Mouse (Mus musculus) heart, adult 11 months (tissue): ENCODE measurements around the gene Kcnip1.

Source experiments
- DNase-seq: peaks from one replicate; pipeline ENCODE4 v3.0.0; 2022

Gene Kcnip1

DNA sequence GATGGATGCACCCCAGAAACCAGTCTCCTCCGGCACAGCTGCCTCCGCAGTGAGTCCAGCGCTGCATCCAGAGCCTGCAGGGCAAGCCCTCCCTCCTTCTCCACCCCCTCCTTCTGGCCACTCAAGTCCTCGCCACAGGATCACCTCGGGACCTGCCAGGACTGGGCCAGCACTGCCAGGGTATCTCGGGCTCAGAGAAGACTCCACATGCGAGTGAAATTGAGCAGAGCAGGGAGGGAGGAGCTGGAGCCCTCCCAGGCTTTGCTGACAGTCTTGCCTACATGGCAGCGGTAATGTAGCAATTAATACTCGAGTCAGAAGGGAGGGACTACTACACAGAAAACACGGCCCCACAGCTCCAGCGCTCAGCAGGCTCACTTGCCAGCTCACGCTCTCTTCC, at the start of gene Kcnip1:
Kcnip1 (minus strand) TSS at position 215 of the 400 bp plus-strand sequence.
- peak; percentile 85 for DNase-seq

DNA sequence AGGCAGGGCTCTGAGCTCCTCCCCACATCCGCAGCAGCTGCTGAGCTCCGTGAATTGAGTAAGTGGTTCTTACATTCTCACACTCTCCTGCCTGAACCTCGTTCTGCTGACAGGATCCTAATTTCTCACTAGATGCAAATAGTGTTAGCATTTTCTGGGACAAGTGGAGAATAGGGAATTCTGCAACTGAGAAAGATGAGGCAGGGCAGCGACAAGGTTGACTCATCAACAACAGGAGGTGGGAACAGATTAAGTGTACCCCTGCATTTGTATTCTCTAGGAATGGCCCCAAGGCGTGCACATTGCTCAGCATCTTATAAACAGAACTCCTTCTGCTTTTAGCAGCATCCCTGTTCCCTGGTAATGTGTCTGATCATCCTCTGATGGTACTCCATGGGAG, 47.1 kb upstream of the Kcnip1 start:
- DNase-seq, result no peak

DNA sequence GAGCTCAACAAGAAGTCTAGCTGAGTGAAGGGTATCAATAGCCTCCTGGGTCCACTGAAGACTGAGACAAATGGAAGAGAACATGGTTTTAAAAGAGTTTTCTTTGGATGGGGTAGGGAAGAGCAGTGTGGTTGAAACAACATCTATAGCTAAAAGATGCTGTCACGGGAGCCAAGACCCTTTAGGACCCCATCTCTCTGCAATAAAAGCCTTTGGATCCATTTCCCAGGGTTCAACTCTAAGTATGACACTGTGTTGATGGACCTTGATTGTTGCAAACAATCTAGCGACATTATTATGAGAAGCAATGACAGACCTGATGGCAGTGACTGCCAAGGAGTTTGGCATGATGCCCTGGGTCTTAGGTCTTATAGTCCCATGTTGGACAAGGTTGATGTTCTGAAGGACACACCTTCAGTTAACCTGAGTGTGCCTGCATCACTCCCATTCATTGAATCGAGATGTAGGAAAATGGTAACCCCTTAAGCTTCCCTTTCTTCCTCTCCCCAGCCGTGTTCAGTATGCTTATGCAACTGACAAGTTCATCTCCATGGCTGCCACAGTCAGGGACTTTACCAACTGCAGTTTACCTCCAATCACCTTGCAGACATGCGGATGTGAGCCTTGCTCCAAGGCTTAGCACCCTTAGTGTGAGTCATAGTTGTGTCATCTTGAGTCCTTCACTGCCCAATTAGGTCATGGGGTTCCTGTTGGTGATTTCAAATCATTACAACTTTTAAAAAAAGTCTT, 43.1 kb upstream of the Kcnip1 start:
- DNase-seq, result peak; percentile 70

DNA sequence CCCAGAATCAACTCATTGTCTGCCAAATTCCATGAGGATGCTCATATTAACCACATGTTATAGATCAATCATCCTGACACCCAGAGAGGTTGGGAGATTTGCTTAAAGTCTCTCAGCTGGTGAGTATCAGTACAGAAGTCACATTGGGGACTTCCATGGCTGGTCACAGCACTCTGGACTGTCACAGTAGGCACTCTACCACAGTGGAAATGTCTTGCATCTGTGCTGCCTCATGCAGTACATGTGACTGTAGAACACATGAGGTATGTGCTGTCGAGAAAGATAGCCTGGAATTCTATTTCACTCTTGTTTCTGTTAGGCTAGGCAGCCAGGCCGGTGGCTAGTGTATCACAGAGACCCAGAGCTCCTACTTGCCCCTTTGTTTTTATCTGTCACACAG, 41.8 kb upstream of the Kcnip1 start:
- peak; percentile 59 for DNase-seq

DNA sequence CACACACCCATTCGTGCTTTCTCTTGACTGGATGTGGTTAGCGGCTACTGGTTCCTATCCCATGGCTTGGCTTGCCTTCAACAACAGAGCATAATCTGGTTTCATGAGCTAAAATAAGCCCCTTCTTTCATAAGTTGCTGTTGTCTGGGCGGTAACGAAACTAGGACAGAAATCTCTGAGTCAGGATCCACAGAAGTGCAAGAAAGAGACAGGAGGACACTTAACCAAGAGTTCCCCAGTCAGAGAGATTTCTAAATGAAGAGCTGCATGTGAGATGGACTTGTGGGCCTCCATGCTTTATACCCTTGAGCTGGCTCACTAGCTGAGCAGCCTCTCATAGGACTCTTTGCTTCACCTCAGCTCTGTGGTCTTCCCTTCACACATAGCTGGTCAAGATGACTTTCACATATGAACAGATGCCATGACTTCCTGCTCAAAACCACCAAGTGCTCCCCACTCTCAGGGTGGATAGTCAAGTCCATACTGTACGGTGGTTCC, 41.1 kb upstream of the Kcnip1 start:
- peak; percentile 95 for DNase-seq

DNA sequence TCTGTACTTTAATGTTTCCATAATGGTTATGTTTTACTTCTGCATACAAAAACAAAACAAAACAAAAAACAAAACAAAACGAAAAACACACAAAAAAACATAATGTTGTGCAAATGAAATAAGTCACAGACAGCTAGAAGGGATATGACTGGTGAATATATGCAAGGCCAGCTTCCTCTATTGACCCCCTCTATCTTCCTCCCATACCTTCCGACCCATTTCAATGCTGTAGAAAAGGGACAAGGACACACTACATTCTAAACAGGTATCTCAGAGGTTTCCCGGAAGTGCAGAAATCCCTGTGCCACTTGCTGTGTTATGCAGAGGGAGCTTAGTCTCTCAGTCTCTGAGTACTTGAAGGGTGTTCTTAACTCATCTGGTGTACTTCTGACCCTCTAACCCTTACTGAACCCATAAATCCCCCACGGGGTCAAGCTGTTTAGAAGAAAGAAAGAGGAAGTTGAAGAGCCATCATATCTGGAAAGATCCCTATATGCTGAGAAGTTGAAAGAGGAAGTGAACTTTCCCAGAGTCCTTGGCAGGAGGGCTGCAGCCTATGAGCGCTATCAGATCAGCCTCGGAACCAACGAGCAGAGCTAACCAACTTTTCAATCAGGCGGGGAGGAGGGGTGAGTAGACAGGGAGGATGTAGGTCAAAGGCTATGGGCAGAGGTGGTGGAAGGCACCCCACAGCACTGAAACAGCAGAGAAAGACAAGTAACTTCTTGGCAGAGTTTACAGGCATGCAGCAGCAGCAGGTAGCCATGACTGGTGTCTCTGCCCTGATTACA, 38.3 kb upstream of the Kcnip1 start:
- peak; percentile 97 for DNase-seq

DNA sequence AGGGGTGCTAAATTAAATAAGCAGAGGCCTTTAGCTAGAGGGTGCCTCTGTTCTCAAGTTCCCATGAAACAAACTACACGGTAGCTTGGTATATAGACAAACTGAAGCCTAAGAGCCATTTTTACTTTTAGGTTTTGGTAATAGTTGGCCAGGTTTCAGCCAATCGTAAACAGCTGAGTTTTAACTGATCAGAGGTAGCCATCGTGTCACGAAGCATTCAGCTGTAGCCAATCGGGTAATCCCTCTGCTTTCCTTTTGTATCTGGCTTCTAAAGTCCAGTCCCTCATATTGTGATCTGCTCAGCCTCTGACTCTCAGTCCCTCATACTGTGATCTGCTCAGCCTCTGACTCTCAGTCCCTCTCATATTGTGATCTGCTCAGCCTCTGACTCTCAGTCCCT, 36.7 kb upstream of the Kcnip1 start:
- DNase-seq, result peak; percentile 1

DNA sequence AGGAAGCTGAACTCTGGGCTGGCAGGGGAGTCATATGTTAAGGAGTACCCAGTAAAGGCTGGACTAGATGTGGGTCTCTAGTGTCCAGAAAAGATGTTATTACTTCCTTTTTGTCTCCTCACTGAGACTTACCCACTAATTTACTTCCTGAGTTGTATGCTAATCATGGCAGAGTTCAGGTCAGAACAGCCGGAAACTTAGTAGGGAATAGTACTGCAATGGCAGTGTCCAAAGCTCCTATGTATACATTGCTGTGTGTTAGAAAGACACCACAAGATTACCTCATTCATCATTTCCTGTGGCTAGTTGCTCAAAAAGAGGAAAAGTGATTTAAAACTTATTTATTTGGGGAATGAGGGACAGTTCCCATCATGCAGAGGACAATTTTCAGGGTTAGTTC, 32.1 kb upstream of the Kcnip1 start:
- DNase-seq, result no peak

DNA sequence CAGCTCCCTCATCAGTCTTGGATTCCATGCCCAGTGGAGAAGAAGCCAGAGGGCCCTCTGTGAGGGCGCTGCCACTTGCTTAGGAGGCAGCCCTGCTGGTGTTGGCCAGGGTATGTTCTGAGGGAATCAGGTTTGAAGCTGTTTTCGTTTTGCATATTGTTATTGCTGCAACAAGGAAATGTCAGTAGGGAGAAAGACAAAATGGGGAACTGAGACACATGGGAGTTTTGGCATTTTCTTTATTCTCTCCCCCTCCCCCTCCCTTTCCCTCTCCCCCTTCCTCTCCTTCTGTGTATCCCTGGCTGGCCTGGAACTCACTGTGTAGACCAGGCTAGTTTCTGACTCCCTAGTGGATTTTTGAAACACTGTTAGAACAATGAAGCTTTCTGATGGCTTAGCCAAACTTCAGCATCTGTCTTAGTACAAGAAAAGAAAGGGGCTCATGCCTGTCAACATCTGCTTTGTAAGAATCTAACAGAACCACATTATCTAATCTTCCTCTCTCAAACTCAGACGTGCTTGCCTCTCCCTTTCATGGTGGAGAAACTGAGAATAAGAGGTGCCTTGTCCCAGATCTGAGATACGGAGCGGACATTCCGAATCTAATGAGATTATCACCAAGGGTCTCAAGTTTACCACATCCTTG, 19.2 kb upstream of the Kcnip1 start:
- peak; percentile 79 for DNase-seq

DNA sequence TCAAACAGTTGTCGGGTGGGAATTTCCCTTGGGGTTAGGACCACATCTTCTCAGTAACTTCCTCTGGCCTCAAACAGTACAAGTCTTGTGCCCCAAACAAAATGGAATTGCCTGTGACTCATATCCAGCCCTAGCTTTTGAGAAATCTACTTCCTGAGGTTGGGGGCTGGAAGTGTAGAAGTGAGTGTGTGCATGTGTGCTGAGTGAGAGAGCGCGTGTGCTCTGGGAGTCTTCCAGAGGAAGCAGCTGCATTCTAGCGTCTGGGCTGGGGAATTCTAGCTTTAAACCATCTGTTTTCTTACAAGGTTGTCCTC, 17.9 kb upstream of the Kcnip1 start:
- DNase-seq, result peak; percentile 98

DNA sequence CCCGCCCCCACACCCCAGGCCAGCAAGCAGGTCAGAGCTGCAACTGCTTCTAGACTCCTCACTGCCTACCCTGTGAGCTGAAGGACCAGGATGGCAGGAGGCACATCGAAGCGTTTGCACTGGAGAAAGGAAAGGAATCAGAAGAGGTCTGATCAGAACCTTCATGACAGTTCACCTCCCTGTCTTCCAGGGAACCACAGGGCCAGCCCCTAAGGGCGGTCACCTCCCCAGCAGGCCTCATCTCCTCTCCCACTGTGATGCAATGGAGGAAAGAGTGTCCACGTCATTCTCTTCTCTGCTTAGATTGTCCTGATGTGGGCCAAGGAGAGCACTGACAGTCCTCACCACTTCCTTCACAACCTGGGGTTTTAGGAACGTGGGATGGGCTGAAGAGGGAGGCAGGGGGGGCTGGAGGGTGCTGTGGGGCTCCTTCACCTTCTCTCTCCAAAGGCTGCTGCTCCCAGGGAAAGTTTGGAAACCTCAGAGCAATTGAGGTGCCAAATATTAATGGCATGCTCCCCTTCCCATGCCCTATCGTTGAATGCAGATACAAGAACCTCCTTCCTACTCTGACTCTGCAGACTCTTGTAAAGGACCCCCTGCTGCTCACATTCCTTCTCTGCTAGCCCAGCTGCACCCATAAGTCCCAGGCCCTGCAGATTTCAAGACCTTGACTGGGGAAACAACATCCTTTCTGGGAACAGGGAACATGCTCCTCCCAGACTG, 17.3 kb upstream of the Kcnip1 start:
- peak; percentile 90 for DNase-seq

DNA sequence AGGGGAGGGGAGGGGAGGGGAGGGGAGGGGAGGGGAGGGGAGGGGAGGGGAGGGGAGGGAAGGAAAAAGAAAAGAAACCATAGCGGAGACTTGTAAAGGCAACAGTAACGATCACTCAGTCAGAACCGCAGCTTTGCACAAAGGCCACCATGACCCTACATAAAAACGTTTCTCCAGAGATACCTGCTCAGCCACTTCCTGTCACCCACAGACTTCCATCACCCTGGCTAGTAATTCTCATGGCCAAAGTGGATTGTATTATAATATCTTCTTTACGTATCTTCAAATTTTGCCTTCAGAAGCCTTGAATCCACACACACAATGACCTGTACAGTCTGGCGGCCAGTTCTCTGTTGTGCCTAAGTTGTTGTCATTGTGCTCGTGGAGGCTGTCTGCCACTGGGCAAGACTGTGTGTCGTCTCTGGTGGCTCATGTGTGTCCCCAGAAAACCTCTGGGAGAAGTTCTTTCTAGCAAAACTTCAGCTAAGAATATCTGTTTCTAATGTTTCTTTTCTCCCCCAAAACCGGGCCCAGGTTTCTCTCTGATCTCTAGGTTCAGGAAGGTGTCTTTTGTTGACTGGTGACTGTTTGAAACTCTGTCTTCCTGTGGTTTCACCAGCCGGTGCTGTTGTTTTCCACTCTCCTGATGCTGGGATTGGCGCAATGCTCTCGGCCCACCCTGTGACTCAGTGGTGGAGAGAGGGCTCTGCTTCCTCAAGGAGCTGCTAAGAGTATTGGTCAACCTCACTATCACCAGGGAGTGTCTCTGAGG, 16.6 kb upstream of the Kcnip1 start:
- no peak for DNase-seq

DNA sequence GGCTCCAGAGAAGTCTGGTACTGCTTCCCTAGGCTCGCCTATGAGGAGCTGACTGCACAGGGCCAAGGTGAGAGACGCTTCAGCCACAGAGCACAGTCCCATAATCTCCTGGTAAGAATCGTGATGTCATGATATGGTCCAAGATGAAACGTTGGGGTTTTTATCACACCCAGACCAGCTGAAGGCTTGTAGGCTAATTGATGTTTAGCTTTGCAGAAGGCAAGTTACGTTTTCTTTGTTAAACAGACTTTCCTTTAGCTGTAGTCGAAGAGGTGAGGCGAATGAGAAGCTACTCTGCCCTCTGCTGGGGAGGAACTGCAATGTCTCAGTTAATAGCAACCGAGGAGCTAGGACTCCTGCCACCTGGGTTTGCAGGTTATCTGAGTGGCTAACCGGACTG, 15.8 kb upstream of the Kcnip1 start:
- DNase-seq, result no peak

DNA sequence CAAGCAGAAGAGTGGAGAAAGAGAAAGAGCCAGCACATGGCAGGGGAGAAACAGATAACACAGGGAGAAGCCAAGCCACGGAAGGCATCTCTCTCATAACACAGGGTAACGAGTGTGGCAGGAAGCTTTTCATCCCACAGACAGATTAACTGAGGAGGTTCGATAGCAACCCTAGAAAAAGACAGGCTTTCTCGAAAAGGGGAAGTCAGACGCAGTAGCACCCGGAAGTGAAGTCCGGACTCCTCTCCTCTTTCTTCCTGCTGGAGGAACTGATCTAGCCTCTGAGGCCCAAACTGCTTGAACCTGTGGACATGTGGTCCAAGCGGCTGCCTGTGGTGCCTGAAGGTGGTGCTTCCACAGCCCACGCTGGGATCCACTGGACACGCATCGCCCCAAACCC, 15.3 kb upstream of the Kcnip1 start:
- peak; percentile 92 for DNase-seq

DNA sequence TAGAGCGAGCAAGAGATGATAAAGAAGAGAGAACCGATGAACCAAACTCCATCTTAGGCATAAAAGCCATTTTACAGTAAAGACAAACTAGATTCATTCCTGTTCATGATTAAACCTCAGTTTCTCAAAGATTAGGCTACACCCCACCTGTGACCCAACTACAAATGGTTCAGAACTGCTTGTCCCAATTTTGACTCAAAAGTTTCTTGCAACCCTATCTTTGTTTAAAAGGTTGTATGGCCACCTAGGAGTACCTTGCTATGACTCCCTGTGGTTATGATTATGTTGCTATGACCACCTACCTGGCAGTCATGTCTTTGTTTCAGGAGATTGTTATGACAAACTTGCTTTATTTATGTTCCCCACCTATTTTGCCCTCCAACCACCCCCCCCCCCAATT, 14.7 kb upstream of the Kcnip1 start:
- no peak for DNase-seq

DNA sequence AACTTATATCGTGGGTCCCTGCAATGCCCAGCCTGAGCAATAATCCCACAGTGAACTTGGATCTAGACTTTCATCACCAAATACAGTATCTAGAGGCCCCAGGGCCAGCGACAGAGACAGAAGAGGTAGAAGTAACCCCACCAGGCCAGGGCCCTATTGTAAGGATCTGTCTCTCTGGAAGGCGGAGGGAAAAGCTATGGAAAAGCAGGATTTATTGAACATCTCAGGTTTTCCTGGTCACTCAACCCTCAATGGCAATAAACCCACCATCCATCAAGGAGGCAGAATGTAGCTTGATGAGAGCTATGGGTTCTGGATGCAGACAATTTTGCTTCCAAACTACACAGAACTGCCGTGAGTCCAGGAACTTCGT, 9.6 kb upstream of the Kcnip1 start:
- peak; percentile 53 for DNase-seq

DNA sequence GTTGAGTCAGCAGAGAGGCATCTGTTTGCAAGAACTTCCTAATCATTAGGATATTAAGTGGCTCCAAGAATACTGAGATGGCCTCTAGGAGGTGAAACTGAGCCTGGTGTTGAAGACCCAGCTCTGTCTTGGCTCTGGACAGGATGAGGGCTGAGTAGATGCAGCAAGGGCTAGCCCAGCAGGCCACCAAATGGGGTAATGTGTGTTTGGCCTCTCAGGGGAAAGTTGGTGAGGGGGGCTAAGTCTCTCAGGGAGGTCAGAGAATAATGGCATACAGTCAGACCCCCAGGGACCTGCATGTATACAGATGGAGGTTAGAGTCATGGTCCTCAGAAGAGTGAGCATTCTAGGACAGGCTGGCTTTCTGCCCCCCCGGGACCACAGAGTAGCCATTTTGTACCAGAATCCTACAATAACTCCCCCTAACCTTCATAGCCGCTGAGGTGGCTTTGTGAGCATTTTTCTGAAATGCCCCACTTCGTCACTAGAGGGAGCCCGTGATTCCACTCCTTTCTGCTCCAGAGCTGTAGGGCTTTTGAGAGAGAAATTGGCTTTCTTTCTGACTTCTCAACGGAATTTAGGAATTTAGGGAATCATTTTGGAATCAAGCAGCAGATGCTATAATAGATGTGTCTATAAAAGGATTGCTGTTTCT, 9.1 kb upstream of the Kcnip1 start:
- peak; percentile 88 for DNase-seq

DNA sequence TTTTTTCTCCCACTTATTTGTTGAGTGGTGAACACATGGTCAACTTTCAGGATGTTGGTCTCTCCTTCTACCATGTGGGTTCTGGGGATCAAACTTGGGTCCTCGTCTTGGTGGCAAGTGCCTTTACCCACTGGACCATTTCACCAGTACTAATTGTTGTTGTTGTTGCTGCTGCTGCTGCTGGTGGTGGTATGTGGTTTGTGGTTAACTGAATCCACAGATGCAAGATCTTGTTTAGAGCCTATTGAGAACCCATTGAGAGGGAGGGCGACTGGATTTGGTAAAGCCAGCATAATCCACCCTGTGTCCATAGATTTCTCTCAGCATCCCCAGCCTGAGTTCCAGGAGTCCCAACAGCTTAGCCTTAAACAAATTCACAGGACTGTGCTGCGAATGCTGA, 7.5 kb upstream of the Kcnip1 start:
- peak; percentile 55 for DNase-seq

DNA sequence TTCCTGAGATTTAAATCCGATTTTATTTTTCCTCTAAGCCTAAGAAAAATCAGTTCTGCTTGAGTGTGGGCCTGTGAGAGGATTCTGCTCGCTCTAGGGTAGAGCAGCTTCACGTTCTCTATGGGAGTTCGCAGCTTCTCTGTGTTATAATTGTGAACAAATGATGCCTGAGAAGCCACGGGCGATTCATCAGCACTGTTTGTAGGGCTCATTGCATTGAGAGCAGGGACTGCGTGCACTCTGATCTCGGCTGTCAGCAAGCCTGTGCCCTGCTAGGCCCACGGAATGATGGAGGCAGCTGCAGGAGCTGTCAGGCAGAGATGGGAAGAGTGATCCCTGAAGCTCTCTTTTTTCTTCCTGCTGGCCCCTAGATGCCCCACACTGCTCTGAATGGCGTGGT, 5.3 kb upstream of the Kcnip1 start:
- peak; percentile 72 for DNase-seq

DNA sequence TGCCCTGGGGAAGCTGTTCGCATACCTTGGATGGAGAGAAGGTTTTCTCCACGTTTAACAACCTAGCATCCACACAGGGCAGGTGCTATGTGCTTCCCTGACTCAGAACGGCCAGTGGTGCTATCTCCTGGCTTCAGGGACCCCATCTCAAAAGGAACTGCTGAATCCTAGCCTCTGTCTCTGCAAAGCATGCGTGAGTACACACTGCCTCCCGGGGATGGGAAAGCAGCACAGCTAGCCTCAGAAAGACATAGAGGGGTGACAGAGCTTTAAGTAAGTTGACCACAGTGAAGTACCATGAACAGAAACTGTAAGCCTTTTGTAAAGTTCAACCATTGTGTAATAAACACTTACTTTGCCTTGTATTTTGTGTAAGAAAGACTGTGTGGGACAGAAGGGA, 544 bp upstream of the Kcnip1 start:
- DNase-seq, result peak; percentile 37

DNA sequence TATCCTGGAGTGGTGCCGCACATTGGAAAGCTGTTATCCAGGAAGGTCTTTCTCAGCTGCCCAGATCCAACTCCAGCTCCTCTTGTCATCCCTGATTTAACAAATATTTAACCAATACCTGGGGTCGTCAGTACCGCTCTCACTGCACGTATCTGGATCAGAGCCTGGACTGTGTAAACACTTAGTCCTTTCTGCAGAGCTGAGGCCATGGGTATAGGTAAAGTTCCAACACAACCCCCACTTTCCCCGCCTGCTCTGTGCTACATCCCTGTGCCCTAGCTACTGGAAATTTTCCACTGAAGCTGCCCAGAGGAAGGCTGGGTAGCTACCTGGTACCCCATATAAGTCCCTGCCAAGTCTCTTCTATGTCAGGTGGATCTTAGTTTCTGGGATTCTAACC, 3.0 kb downstream of the Kcnip1 start:
- no peak for DNase-seq

DNA sequence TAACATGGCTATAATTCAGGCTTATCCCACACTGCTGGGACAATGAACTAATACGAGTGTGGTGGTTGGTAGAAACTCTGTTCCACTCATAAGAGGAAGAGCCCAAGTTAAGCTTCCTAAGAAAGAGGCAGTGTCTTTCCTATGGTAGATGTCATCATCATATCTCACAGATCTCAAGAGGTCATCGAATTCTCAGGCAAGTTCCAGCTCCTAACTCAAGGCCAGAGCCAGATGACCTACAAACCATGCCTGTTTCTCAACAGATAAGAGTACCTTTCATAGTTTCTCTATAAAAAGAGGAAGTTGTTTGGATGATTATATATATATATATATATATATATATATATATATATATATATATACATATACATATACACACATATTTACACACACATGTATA, 6.4 kb downstream of the Kcnip1 start:
- no peak for DNase-seq
